Mouse (Mus musculus) stomach, postnatal 0 days (tissue): Measurements from ENCODE around the gene Enho. TPM values are rescaled to one million over a fixed set of nuclear protein-coding genes. Genes with fewer than 3 reads are reported as not detected.

Experiments
- ATAC-seq: fragments of 200-750 bp; cut with Nextera tagmentation; 2 replicates; pipeline ENCODE4 v1.8.0; 2017; ENCODE audit not compliant: low FRiP score, low TSS enrichment
- DNase-seq: peaks from one replicate; pipeline ENCODE4 v3.0.0-alpha.2; 2016; ENCODE audit warnings: low spot score
- H3K27ac ChIP-seq: fragments of 300-500 bp; sonication (generic); replicated peaks from 2 replicates; pipeline ENCODE4 v1.5.1; 2014; ENCODE audit warnings: mild to moderate bottlenecking, control low read depth
- H3K27me3 ChIP-seq: fragments of 300-500 bp; sonication (generic); 2 replicates; pipeline ENCODE4 v1.6.1; 2014; ENCODE audit warnings: low read length; ENCODE audit not compliant: control insufficient read depth, insufficient read depth
- H3K36me3 ChIP-seq: fragments of 300-500 bp; sonication (generic); 2 replicates; pipeline ENCODE4 v1.6.1; 2014; ENCODE audit warnings: low read length, mixed read lengths; ENCODE audit not compliant: control insufficient read depth, insufficient read depth
- H3K4me1 ChIP-seq: fragments of 300-500 bp; sonication (generic); replicated peaks from 2 replicates; pipeline ENCODE4 v1.6.1; 2014; ENCODE audit warnings: antibody characterized with exemption; ENCODE audit not compliant: control insufficient read depth, insufficient read depth
- H3K4me2 ChIP-seq: fragments of 300-500 bp; sonication (generic); replicated peaks from 2 replicates; pipeline ENCODE4 v1.6.1; 2014; ENCODE audit warnings: low read depth, mild to moderate bottlenecking, control low read depth, moderate library complexity
- H3K4me3 ChIP-seq: fragments of 300-500 bp; sonication (generic); 2 replicates; pipeline ENCODE4 v1.5.1; 2014; ENCODE audit warnings: low read depth, low read length, control low read depth
- H3K9ac ChIP-seq: fragments of 300-500 bp; sonication (generic); 2 replicates; pipeline ENCODE4 v1.6.1; 2014; ENCODE audit warnings: mild to moderate bottlenecking, low read length, control low read depth, mixed read lengths
- H3K9me3 ChIP-seq: fragments of 300-500 bp; sonication (generic); 2 replicates; pipeline ENCODE4 v1.6.1; 2016; ENCODE audit warnings: low read length; ENCODE audit not compliant: control insufficient read depth
- CTCF ChIP-seq: IDR thresholded peaks from 2 replicates; pipeline ENCODE4 v1.5.1; 2016; ENCODE audit warnings: antibody characterized with exemption, low read depth, mild to moderate bottlenecking, moderate library complexity
- EP300 ChIP-seq: optimal IDR thresholded peaks from 2 replicates; pipeline ENCODE3; 2016; ENCODE audit warnings: antibody characterized with exemption
- WGBS: fragments of 180-500 bp; shearing (Covaris S2); extraction: QIAGEN DNeasy Blood & Tissue Kit; methylation state at CpG from one replicate; pipeline ENCODE4 v1.1.7; 2014; 5-methylcytosine and 5-hydroxymethylcytosine counted together
- polyA plus RNA-seq: library from polyadenylated mRNA; unstranded; fragments of >200 nt; fragmentation: Nextera tagmentation; extraction: Ambion mirVana; gene quantifications from 2 replicates; pipeline ENCODE4 v1.2.1, GENCODE M21; 2015

Enho gene
- polyA plus RNA-seq, 1 experiment from 2014 or later, result 50.5 TPM

GRCm38 (mm10) chr4:41618916-41619746 is 21.0 kb downstream of the Enho start:
- ATAC-seq, result peak; percentile 75
- Histone ChIP-seq H3K4me1 (no peaks in the 10 kb centered on the region), H3K4me3 (no peak overlapping the region), H3K36me3 (no peaks in the 10 kb centered on the region), H3K4me2 (no peak overlapping the region), H3K9me3 (no peaks in the 10 kb centered on the region), H3K27ac (peak overlapping the region; percentile 50), H3K9ac (no peak overlapping the region), H3K27me3 (no peaks in the 10 kb centered on the region)
- DNase-seq, result no peak
- 21% methylated on average over 12 of the region's 12 CpGs for WGBS
- peak; percentile 95 for TF ChIP-seq EP300
- TF ChIP-seq CTCF, result peak; percentile 30; the same call in 1 of the 2 replicates

- Histone ChIP-seq H3K36me3 (no peaks in the 10 kb centered on the region), H3K4me3 (no peak overlapping the region), H3K9ac (no peak overlapping the region), H3K27me3 (no peaks in the 10 kb centered on the region), H3K27ac (peak overlapping the region; percentile 49; the same call in 1 of the 2 replicates), H3K4me1 (no peaks in the 10 kb centered on the region), H3K9me3 (no peaks in the 10 kb centered on the region), H3K4me2 (no peak overlapping the region)
- DNase-seq (peak; percentile 28), ATAC-seq (peak; percentile 62; the same call in 1 of the 2 replicates)
- TF ChIP-seq EP300 (no peak), CTCF (peak; percentile 37; the same call in 1 of the 2 replicates)
- WGBS, result 45% methylated on average over 9 of the region's 9 CpGs
Observed at GRCm38 (mm10) chr4:41615661-41616599, 24.2 kb downstream of the Enho start.

GRCm38 (mm10) chr4:41614156-41614555 is 26.0 kb downstream of the Enho start:
- Histone ChIP-seq H3K36me3 (no peaks in the 10 kb centered on the region), H3K9me3 (no peaks in the 10 kb centered on the region), H3K4me3 (no peak overlapping the region), H3K27ac (no peak overlapping the region), H3K9ac (no peak overlapping the region), H3K27me3 (no peaks in the 10 kb centered on the region), H3K4me2 (no peak overlapping the region), H3K4me1 (no peaks in the 10 kb centered on the region)
- DNase-seq (peak; percentile 67), ATAC-seq (no peak)
- TF ChIP-seq CTCF (peak; percentile 98), EP300 (no peak)
- 8% methylated on average over 7 of the region's 7 CpGs for WGBS

GRCm38 (mm10) chr4:41612166-41612565 is 28.0 kb downstream of the Enho start:
- no peak overlapping the region for H3K4me2 ChIP-seq
- H3K27ac ChIP-seq, result no peak overlapping the region
- 67% methylated on average over 8 of the region's 8 CpGs for WGBS
- no peaks in the 10 kb centered on the region for H3K36me3 ChIP-seq
- TF ChIP-seq CTCF (no peak), EP300 (no peak)
- no peak for ATAC-seq
- no peaks in the 10 kb centered on the region for H3K9me3 ChIP-seq
- no peak overlapping the region for H3K4me3 ChIP-seq
- no peak overlapping the region for H3K9ac ChIP-seq
- H3K27me3 ChIP-seq, result no peaks in the 10 kb centered on the region
- DNase-seq, result no peak
- no peaks in the 10 kb centered on the region for H3K4me1 ChIP-seq

GRCm38 (mm10) chr4:41610594-41610980 is 29.5 kb downstream of the Enho start:
- Histone ChIP-seq H3K4me2 (no peak overlapping the region), H3K4me1 (no peaks in the 10 kb centered on the region), H3K9me3 (no peaks in the 10 kb centered on the region), H3K9ac (no peak overlapping the region), H3K27ac (no peak overlapping the region), H3K27me3 (no peaks in the 10 kb centered on the region), H3K4me3 (no peak overlapping the region), H3K36me3 (no peaks in the 10 kb centered on the region)
- DNase-seq (no peak), ATAC-seq (no peak)
- TF ChIP-seq CTCF, result no peak
- no peak for TF ChIP-seq EP300
- WGBS, result 42% methylated on average over 6 of the region's 6 CpGs
